Mouse (Mus musculus) neural tube, embryonic 10.5 days (tissue): ENCODE measurements around the gene B4galt4.
"Not testable (repeated sequence)": the region's sequence is repeated elsewhere in the genome, so short reads cannot be mapped to it uniquely, and the experiment has no call there.

Experiments
- DNase-seq: peaks from one replicate; pipeline ENCODE4 v3.0.0-alpha.2; 2017; ENCODE audit warnings: low spot score; ENCODE audit errors: extremely low spot score

B4galt4 gene

GRCm38 (mm10) chr16:38742113-38742658, at the start of gene B4galt4:
B4galt4 (plus strand) TSS chr16:38742264.
- DNase-seq: peak; percentile 84

- no peak for DNase-seq
Observed at GRCm38 (mm10) chr16:38694906-38695540, 47.0 kb upstream of the B4galt4 start.

DNA sequence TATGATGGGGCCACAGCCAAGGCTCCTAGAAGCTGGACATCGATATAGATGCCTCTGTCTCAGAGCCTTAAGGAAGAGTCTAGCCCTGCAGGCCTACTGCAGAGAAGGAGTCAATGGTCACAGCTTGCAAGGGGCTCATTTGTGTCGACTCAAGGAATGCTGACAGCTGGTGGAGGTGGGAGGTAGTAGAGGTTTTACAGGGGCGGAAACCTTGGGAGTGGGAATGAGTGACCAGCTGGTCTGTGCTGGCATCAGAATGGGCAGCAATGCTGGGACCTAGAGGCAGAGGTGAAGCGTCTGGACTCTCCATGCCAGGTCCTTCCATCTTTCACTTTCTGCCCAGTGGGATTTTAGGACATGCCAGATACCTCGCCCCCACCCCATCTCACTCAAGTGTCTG, 46.5 kb upstream of the B4galt4 start:
- DNase-seq: no peak

DNA sequence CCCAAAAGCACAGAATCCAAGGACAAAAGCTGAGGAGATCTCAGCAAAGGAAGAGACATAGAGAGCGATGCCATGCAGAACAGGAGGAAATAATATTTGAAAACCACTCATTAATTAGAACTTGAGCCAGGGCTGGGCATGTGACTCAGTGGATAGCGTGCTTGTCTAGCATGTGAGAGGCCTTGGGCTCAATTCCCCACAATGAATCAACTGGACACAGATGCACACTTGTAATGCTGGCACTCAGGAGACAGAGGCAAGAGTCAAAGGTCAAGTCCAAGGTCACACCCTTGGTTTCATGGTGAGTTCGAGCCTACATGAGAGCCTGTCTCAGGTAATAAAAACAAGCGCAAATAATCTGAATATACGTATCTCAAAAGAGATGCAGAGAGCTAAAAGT, 44.5 kb upstream of the B4galt4 start:
- no peak for DNase-seq

GRCm38 (mm10) chr16:38700392-38701162, 41.5 kb upstream of the B4galt4 start:
- DNase-seq: no peak

DNA sequence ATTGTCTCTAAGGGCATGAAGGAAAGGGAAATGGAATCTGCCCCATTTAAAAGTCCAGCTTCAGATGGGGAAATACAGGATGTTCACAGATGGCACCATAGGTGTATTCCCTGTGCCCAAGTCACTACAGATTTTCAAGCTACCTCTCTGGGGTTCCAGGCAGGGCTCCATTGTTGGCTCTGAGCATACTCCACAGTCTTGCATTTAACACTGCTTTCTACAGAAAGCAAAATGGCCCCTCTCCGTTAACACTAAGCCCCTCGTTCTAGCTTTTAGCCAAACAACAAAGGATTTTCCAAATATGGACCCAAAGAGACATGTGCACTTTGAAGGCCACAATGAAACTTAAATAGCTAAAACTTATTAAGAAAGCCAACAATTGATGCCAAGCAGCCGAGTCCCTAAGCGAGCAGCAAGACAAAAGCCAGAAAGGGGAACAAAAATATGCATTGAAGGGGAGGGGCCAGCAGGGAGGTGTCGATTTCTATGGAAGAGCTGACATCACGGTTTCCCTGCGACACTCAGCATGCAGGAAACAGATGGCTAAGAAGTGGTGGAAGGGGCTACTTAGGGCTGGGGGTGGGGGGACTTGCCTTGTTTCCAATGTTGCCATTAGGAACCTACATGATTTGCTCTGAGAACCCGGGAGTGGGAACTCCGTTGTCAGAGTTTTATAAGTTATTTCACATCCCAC, 40.4 kb upstream of the B4galt4 start:
- no peak for DNase-seq

- DNase-seq: no peak
Observed at GRCm38 (mm10) chr16:38702316-38702715, 39.7 kb upstream of the B4galt4 start.

DNA sequence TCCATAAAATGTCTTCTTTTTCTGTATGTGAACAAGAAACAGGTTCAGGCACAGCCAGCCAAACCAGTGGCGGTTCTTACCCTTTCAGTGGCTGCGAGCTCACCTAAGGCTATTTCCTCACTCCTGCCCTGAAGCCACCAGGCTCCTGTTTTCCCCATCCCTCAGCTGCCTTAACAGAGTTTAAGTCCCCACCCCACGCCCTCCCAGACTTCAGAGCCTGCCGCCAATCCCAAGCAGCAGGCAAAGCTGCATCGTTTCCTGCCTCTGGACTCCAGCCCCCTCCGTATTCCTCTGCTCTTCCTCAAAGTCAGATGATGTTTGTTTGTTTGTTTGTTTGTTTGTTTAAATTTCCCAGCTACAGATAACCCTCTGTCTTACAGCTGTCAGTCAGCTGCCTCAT, 38.6 kb upstream of the B4galt4 start:
- DNase-seq: no peak

DNA sequence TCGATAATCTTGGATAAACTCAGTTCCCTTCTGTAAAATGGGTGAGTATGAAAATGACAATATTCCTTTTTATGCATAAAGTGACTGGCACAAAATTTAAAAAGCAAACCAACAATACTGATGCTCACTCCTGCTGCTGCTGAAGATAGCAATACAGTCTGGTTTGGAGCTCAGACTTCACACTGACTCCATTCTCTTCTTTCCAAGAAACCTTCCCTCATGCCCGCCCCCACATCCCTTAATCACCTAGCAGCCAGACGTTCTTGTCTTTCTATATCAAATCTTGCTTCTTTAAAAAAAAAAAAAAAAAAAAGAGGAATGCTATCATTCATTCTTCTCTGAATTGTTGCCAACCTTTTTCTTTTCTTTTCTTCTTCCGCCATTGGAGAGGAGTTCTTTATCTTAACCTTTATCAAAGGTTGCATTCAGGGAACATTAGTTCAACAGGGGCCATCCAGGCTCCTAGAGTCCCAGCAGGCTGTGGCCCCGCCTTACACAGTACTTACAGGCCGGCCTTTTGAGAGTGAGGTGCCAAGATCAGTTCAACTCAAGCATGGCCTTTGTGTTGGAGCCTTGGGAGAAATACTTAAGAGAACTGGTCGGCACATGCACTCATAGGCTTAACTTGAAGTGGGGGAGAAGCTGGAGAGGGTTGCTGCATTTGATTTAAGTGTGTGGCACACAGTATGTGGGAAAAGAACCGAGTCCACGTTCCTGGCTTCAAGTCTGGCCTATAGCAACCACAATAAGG, 36.4 kb upstream of the B4galt4 start:
- DNase-seq: no peak

- no peak for DNase-seq
Observed at GRCm38 (mm10) chr16:38706782-38707181, 35.3 kb upstream of the B4galt4 start.

DNA sequence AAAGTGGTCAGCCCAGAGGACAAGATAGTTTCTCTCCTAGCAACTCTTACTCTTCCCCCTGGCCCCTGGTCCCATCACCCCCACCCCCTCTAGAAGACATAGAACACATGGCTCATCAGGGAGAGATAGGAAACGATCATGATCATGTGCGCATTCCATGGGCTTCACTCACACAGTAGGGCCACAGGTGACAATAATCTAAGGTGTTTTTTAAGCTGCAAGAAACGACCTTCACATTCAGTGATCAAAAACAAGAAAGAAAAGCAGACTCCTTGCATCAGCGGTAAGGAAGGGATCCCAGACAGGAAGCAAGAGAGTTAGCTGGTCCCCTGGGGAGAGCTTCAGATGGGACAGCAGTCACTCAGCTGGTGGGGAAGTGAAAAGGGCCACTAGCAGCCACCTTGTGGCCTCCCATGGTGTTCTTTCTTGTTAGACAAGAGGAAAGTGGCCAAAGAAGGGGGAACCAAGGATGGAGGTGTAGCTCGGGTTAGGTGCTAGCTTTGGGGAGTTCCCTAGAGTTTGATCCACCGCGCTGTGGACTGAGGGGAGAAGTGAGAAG, 33.0 kb upstream of the B4galt4 start:
- DNase-seq: no peak

DNA sequence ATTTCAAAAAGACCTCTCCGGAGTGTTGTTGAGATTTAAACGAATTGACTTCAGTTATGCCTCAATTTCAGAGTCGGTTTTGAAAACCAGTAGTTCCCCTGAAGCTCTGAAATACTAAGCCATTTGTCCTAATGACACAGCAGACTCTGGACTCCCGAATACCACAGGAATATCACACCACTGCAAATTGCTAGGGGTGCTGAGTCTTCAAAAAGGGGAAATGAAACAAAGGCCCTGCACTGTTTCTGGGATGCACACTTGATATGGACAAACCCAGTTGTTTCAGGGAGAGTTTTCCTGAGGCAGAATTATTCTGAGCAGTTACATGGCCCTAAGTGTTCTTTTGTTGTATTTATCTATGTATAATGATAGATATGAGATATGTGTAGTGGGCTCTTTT, 30.8 kb upstream of the B4galt4 start:
- no peak for DNase-seq

DNA sequence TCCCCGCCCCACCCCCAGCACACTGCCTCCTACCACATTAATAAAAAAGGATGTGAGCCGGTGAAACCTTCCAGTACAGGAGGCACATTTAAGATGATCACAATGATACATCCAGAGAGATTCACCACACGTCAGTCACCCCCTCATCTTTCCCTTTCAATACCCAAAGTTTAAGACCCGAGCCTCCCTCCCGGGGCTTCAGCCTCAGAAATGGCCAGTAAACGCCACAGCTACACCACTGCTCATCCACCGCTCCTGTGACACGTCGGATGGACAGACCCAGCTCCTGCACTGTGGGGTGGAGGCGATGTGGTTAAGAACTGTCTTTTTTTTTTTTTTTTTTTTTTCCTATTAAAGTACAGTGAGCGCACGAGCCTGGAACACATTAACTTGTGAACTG, 30.0 kb upstream of the B4galt4 start:
- peak; percentile 39 for DNase-seq

- peak; percentile 83 for DNase-seq
Observed at GRCm38 (mm10) chr16:38712581-38713403, 29.3 kb upstream of the B4galt4 start, which contains the start of gene Arhgap31. Arhgap31 (minus strand) TSS chr16:38713274.

DNA sequence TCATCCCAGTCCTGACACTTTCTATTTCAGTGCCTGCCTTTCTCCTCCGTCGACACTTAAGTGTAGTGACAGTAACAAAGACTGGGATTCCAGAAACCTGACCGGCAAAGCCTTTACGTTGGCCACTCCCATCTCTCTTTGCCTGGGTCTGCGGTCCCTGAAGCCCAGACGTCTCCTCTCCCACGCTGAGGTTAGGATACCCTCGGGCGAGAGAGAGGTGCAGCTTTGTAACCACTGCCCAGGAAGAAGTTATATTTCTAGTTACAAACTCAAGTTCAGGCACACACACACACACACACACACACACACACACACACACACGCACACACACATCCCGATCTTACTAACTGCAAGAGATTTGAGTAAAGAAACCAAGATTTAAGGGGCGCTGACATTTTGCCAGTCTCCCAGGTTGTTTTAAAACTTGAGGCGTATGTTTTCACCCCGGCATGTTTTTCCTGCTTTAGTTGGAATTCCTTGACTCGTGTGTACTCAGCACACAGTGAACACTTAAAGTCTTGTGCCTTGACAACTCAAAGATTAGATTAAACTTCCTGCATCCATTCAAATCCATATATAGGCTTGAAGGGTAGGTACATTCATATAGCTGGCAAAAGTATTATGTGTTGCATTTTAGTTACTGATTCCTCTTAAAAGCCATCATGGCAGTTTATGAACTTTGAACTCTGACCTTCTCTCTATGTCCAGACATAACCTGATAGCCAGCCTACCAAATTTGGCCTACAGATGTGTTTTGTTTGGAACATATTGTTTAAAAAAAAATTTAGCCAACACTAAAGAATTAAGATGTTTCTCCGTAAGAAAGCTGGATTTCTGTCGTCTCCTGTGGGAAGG, 28.4 kb upstream of the B4galt4 start:
- no peak for DNase-seq

- DNase-seq: not testable (repeated sequence)
Observed at GRCm38 (mm10) chr16:38714259-38714526, 27.9 kb upstream of the B4galt4 start.

- no peak for DNase-seq
Observed at GRCm38 (mm10) chr16:38721377-38721776, 20.7 kb upstream of the B4galt4 start.

DNA sequence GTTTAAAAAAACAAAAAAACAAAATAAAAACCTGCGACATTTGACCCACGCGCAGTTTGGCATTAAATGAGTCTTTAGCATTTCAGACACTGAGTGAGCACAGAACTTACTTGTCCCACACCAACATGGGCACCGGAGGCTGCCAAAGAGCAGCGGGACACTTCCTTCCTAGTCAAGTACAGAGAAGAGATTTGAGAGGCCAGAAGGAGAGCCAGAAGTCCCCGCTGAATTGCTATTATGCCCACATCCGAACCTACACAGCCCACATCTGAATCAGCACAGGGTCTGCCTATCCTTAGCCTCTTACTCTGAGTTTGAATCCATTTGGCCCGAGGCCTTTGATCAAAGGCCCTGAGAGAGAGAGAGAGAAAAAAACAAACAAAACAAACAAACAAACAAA, 17.8 kb upstream of the B4galt4 start:
- DNase-seq: no peak

DNA sequence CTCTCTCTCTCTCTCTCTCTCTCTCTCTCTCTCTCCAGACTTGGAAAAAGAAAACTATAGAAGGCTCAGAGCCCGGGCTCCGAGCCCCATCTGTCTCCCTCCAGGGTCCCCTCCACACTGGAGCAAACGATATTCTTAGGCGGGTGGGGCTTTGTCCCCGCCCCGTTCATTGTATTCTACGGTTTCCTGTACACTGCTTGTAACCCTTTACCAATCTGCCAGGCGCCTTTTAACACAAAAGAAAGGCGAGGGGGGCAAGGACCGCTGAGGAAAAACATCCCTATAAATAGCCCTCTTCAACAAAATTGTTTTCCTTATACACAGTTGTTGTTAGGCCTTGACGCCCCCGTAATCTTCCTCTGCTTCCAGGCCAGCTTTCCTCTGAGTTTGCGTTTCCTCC, 17.1 kb upstream of the B4galt4 start:
- no peak for DNase-seq
